Mouse (Mus musculus) kidney, embryonic 15.5 days (tissue): ENCODE data around the gene Pcsk1. TPM values are rescaled to one million over a fixed set of nuclear protein-coding genes. Genes with fewer than 3 reads are reported as not detected.

ENCODE experiments used
- ATAC-seq: fragments of 200-750 bp; cut with Nextera tagmentation; replicated peaks from 2 replicates; pipeline ENCODE4 v1.8.0; 2017; ENCODE audit warnings: moderate TSS enrichment; ENCODE audit not compliant: low FRiP score
- H3K27ac ChIP-seq: fragments of 300-500 bp; sonication (generic); 2 replicates; pipeline ENCODE4 v1.5.1; 2015; ENCODE audit warnings: mild to moderate bottlenecking, inconsistent platforms
- H3K27me3 ChIP-seq: fragments of 300-500 bp; sonication (generic); 2 replicates; pipeline ENCODE4 v1.6.1; 2015; ENCODE audit warnings: inconsistent platforms
- H3K36me3 ChIP-seq: fragments of 300-500 bp; sonication (generic); 2 replicates; pipeline ENCODE4 v1.6.1; 2015; ENCODE audit warnings: inconsistent platforms
- H3K4me1 ChIP-seq: fragments of 300-500 bp; sonication (generic); 2 replicates; pipeline ENCODE4 v1.6.1; 2015; ENCODE audit warnings: inconsistent platforms
- H3K4me2 ChIP-seq: fragments of 300-500 bp; sonication (generic); 2 replicates; pipeline ENCODE4 v1.6.1; 2015; ENCODE audit warnings: moderate library complexity, mild to moderate bottlenecking, inconsistent platforms
- H3K4me3 ChIP-seq: fragments of 300-500 bp; sonication (generic); replicated peaks from 2 replicates; pipeline ENCODE4 v1.5.1; 2015; ENCODE audit warnings: mild to moderate bottlenecking, inconsistent platforms
- H3K9ac ChIP-seq: fragments of 300-500 bp; sonication (generic); 2 replicates; pipeline ENCODE4 v1.6.1; 2015; ENCODE audit warnings: mild to moderate bottlenecking, inconsistent platforms
- H3K9me3 ChIP-seq: fragments of 300-500 bp; sonication (generic); replicated peaks from 2 replicates; pipeline ENCODE4 v1.6.1; 2016; ENCODE audit warnings: inconsistent platforms
- WGBS: fragments of 180-500 bp; shearing (Covaris S2); methylation state at CpG from one replicate; pipeline ENCODE4 v1.1.7; 2015; ENCODE audit warnings: mixed read lengths; 5-methylcytosine and 5-hydroxymethylcytosine counted together
- polyA plus RNA-seq: library from polyadenylated mRNA; unstranded; fragments of >200 nt; fragmentation: Nextera tagmentation; extraction: Ambion mirVana; gene quantifications from 2 replicates; pipeline ENCODE4 v1.2.1, GENCODE M21; 2015

Gene Pcsk1
- 0.06 and 0.18 TPM in 2 replicates for polyA plus RNA-seq

- Histone ChIP-seq H3K27me3 (peaks cover 24% of the 10 kb centered on the region), H3K9ac (no peak within 1 kb of the TSS), H3K27ac (no peak within 1 kb of the TSS), H3K36me3 (no peaks in the 10 kb centered on the region), H3K4me2 (peak within 1 kb of the TSS; percentile 62), H3K9me3 (no peaks in the 10 kb centered on the region), H3K4me1 (peaks cover 14% of the 10 kb centered on the region), H3K4me3 (peak within 1 kb of the TSS; percentile 36)
- 2% methylated on average over 28 of the region's 28 CpGs for WGBS
- no peak for ATAC-seq
Observed at GRCm38 (mm10) chr13:75089721-75090410, at the start of gene Pcsk1. Gene Pcsk1, plus strand, starts transcription at chr13:75089826.

DNA sequence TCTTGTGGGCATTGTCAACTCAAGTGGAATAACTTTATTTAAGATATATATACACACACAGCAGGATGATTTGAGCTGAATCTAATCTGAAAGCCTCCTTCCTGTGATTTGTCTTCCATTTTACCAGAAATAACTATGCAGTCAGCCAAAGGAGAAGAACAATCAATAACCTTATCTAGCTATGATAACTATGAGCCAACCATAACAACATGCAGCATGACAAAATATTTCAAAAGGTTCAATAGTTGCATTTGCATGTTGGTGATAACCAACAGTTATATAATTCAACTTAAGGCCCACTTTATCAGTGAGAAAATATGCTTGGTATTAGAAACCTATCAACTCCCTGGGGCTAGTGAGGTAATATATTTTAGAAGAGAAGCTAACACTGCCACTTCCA, 30.8 kb upstream of the Pcsk1 start:
- no peak overlapping the region for H3K9ac ChIP-seq
- no peaks in the 10 kb centered on the region for H3K4me1 ChIP-seq
- no peaks in the 10 kb centered on the region for H3K9me3 ChIP-seq
- ATAC-seq: no peak
- H3K27ac ChIP-seq: no peak overlapping the region
- no peaks in the 10 kb centered on the region for H3K36me3 ChIP-seq
- H3K4me2 ChIP-seq: no peak overlapping the region
- no peaks in the 10 kb centered on the region for H3K27me3 ChIP-seq
- H3K4me3 ChIP-seq: no peak overlapping the region

DNA sequence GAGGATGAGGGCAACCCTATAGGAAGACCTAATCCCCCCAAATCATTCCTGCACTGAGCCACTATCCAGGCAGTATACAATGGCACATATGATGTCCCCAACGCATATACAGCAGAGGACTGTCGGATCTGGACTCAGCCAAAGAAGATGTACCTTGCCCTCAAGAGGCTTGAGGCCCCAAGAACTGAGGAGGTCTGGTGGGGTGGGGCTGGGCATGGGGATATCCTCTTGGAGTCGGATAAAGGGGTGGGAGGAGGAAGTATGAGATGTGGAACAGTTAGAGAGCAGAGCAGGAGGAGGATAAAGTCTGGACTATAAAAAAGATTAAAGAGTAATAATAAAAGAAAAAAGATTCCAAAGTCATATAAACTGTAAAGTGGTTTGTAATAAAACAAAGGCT, 25.7 kb upstream of the Pcsk1 start:
- Histone ChIP-seq H3K27me3 (no peaks in the 10 kb centered on the region), H3K4me2 (no peak overlapping the region)

DNA sequence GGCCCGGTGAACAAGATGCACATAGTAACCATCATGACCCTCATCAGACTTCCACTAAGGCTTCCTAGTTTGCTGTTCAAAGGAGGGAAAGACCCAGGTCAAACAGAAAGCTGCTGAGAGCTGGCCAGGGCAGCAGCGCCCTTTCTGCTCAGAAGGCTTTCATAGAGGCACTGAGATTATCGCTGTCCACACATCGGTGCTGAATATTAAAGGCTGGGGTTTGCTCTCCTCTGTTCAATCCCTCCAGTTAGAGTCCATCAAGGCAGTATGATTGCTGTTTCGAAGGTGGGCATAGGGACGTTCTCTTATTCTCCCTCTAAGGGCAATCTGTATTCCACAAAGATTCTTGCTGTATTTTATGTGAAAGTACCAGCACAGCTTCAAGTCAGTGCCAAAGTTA, 1.0 kb upstream of the Pcsk1 start:
- Histone ChIP-seq H3K9ac (no peak overlapping the region), H3K4me1 (peaks cover 14% of the 10 kb centered on the region), H3K9me3 (no peaks in the 10 kb centered on the region), H3K4me2 (no peak overlapping the region), H3K4me3 (no peak overlapping the region), H3K27ac (no peak overlapping the region), H3K36me3 (no peaks in the 10 kb centered on the region), H3K27me3 (peaks cover 24% of the 10 kb centered on the region)
- ATAC-seq: 0 out of 2 replicates have a peak, but pooled peaks have one; percentile 76
- 20% methylated on average over 6 of the region's 6 CpGs for WGBS

More for the DNA sequence above, 25.7 kb upstream of the Pcsk1 start:
- H3K9me3 ChIP-seq: no peaks in the 10 kb centered on the region
- no peak overlapping the region for H3K4me3 ChIP-seq
- H3K4me1 ChIP-seq: no peaks in the 10 kb centered on the region
- no peak for ATAC-seq
- WGBS: 80% methylated on average over 3 of the region's 3 CpGs
- H3K9ac ChIP-seq: no peak overlapping the region
- H3K36me3 ChIP-seq: no peaks in the 10 kb centered on the region
- no peak overlapping the region for H3K27ac ChIP-seq

- ATAC-seq: no peak
- Histone ChIP-seq H3K4me3 (peak overlapping the region; percentile 36), H3K27ac (no peak overlapping the region), H3K4me1 (peaks cover 14% of the 10 kb centered on the region), H3K27me3 (peaks cover 24% of the 10 kb centered on the region), H3K36me3 (no peaks in the 10 kb centered on the region), H3K4me2 (peak overlapping the region; percentile 62), H3K9me3 (no peaks in the 10 kb centered on the region), H3K9ac (no peak overlapping the region)
- WGBS: under 1% methylated on average over 12 of the region's 12 CpGs
Observed at GRCm38 (mm10) chr13:75090411-75090779, 769 bp downstream of the Pcsk1 start.

DNA sequence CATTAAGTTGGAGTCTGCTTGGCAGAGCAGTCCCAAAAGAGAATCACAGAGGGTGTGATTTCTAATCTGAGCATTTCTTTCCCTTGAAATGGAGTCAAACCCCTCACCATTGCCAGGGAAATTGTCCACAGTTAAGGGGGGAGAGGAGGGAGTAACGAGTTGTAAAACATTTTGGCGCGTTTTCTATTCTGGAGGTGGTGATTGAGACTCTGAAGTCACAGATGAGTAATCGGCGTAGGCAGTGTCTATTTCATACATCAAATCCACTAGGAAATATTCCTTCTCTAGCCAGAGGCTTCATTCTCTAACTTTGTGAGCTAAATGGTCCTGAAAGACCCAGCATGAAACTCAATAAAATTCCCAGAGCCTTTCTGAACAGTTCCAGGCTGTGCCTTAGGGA, 1.4 kb downstream of the Pcsk1 start:
- Histone ChIP-seq H3K27ac (no peak overlapping the region), H3K4me2 (no peak overlapping the region), H3K4me3 (no peak overlapping the region), H3K27me3 (peaks cover 24% of the 10 kb centered on the region), H3K4me1 (peaks cover 14% of the 10 kb centered on the region), H3K9ac (no peak overlapping the region), H3K36me3 (no peaks in the 10 kb centered on the region), H3K9me3 (no peaks in the 10 kb centered on the region)
- ATAC-seq: no peak
- WGBS: 35% methylated on average over 5 of the region's 5 CpGs

- Histone ChIP-seq H3K9ac (no peak overlapping the region), H3K4me1 (peaks cover 2% of the 10 kb centered on the region; the same call in 1 of the 2 replicates), H3K27me3 (peaks cover 8% of the 10 kb centered on the region), H3K4me3 (no peak overlapping the region), H3K4me2 (no peak overlapping the region), H3K9me3 (no peaks in the 10 kb centered on the region), H3K36me3 (no peaks in the 10 kb centered on the region), H3K27ac (no peak overlapping the region)
- no peak for ATAC-seq
Observed at GRCm38 (mm10) chr13:75095487-75095886, 5.9 kb downstream of the Pcsk1 start.

- no peaks in the 10 kb centered on the region for H3K36me3 ChIP-seq
- H3K27me3 ChIP-seq: no peaks in the 10 kb centered on the region
- H3K9ac ChIP-seq: no peak overlapping the region
- no peak overlapping the region for H3K4me2 ChIP-seq
- WGBS: 60% methylated on average over 2 of the region's 2 CpGs
- no peak overlapping the region for H3K27ac ChIP-seq
- ATAC-seq: no peak
- H3K9me3 ChIP-seq: no peaks in the 10 kb centered on the region
- no peaks in the 10 kb centered on the region for H3K4me1 ChIP-seq
- no peak overlapping the region for H3K4me3 ChIP-seq
Observed at GRCm38 (mm10) chr13:75113114-75113513, 23.5 kb downstream of the Pcsk1 start.

DNA sequence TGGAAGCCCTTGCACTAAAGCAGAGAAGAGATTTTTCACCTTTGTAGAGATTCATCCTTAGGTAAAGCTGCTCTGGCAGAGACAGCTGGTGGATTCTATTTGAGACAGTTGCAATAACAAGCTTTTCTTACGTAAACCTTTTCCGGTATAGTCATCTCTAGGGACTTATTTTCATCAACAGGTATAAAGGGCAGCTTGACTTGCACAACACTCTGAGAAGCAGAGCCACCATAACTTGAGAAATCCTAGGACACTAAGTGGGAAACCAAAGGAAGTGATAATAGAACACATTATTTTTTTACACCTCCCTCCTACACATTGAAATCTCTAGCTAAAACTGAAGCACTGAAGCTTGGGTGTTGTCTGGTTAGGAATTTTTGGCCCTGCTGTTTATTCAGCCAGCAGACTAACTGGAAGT, 24.4 kb downstream of the Pcsk1 start:
- no peaks in the 10 kb centered on the region for H3K27me3 ChIP-seq
- 89% methylated on average over 2 of the region's 2 CpGs for WGBS

GRCm38 (mm10) chr13:75114838-75115237, 25.2 kb downstream of the Pcsk1 start:
- Histone ChIP-seq H3K4me3 (no peak overlapping the region), H3K36me3 (no peaks in the 10 kb centered on the region), H3K4me2 (no peak overlapping the region), H3K27ac (no peak overlapping the region), H3K9ac (no peak overlapping the region), H3K9me3 (no peaks in the 10 kb centered on the region), H3K4me1 (no peaks in the 10 kb centered on the region), H3K27me3 (no peaks in the 10 kb centered on the region)
- ATAC-seq: no peak
- 84% methylated on average over 1 of the region's 1 CpGs for WGBS

More for the DNA sequence above, 24.4 kb downstream of the Pcsk1 start:
- no peak overlapping the region for H3K9ac ChIP-seq
- no peak for ATAC-seq
- H3K9me3 ChIP-seq: no peaks in the 10 kb centered on the region
- H3K4me1 ChIP-seq: no peaks in the 10 kb centered on the region
- H3K4me2 ChIP-seq: no peak overlapping the region
- no peak overlapping the region for H3K4me3 ChIP-seq
- H3K27ac ChIP-seq: no peak overlapping the region
- no peaks in the 10 kb centered on the region for H3K36me3 ChIP-seq

DNA sequence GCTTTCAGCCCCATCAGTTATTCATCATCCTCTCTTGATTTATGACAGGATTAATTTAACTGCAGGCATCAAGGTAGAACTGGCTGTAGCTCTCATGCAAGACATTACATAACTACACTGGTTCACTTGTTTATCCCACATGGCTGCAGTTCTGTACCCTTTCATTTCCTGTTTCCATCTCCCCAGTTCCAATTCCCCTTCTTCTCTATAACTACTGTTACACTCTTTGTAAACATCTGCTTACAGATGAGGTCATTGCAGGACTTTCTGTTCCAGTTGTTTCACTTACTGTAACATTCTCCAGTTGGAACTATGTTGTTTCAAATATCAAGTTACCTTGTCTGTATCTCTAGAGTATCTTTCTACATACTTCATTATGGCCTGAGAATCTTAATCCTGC, 46.2 kb downstream of the Pcsk1 start:
- no peak overlapping the region for H3K4me2 ChIP-seq
- H3K27me3 ChIP-seq: no peaks in the 10 kb centered on the region
- no peak overlapping the region for H3K4me3 ChIP-seq
- no peaks in the 10 kb centered on the region for H3K36me3 ChIP-seq
- H3K9me3 ChIP-seq: no peaks in the 10 kb centered on the region
- no peak for ATAC-seq
- H3K4me1 ChIP-seq: no peaks in the 10 kb centered on the region
- H3K9ac ChIP-seq: no peak overlapping the region
- no peak overlapping the region for H3K27ac ChIP-seq

- Histone ChIP-seq H3K4me2 (no peak overlapping the region), H3K4me3 (no peak overlapping the region), H3K27ac (no peak overlapping the region), H3K36me3 (no peaks in the 10 kb centered on the region), H3K4me1 (no peaks in the 10 kb centered on the region), H3K9ac (no peak overlapping the region), H3K9me3 (no peaks in the 10 kb centered on the region), H3K27me3 (no peaks in the 10 kb centered on the region)
- 38% methylated on average over 1 of the region's 1 CpGs for WGBS
- no peak for ATAC-seq
Observed at GRCm38 (mm10) chr13:75160661-75161060, 71.0 kb downstream of the Pcsk1 start.

- WGBS: 60% methylated on average over 1 of the region's 1 CpGs
- no peaks in the 10 kb centered on the region for H3K4me1 ChIP-seq
- no peak for ATAC-seq
- no peaks in the 10 kb centered on the region for H3K9me3 ChIP-seq
- no peak overlapping the region for H3K27ac ChIP-seq
- H3K27me3 ChIP-seq: no peaks in the 10 kb centered on the region
- no peak overlapping the region for H3K4me3 ChIP-seq
- no peak overlapping the region for H3K9ac ChIP-seq
- H3K36me3 ChIP-seq: no peaks in the 10 kb centered on the region
- H3K4me2 ChIP-seq: no peak overlapping the region
Observed at GRCm38 (mm10) chr13:75163408-75163807, 73.8 kb downstream of the Pcsk1 start.
